Mouse (Mus musculus) cerebellum, adult 8-10 months (tissue): ENCODE data around the gene Rec114.

Experiments used
- DNase-seq: peaks from one replicate; pipeline ENCODE4 v3.0.0; 2022

Rec114 gene

DNA sequence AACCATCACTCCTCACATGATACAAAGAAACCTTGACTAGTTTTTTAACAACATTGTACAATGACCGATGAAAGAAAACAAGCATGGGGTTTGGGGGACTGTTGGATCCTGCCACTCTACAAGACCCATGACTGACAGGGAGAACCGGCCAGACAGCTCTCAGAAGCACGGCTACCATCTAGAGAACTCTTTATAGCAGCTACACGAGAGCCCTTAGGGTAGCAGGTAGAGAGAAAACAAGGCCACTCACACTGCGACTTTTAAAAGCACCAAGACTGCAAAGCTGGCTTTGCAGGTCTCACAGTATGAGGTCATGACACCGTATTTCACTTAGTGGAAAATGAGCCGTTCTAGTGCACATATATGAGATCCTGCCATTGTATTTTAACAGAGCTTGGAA lies 33.1 kb downstream of the Rec114 start:
- no peak for DNase-seq

DNA sequence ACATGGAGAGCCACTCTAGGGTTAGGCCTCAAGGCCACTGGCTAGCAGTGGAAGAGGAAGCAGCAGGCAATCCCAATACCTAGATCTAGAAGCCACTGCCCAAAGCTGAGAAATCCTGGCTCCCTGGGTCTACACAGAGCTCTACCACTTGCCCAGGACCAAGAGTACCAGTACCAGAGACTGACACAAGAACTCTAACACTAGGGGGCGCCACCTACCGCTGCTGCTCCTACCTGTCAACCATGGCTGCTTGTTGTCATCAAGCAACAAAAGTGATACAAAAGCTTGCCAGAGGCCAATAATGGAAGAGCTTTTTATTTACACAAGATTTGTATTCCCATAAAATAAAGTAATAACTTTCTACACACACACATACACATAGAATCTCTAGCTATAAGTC lies 33.8 kb downstream of the Rec114 start:
- DNase-seq, result peak; percentile 56

DNA sequence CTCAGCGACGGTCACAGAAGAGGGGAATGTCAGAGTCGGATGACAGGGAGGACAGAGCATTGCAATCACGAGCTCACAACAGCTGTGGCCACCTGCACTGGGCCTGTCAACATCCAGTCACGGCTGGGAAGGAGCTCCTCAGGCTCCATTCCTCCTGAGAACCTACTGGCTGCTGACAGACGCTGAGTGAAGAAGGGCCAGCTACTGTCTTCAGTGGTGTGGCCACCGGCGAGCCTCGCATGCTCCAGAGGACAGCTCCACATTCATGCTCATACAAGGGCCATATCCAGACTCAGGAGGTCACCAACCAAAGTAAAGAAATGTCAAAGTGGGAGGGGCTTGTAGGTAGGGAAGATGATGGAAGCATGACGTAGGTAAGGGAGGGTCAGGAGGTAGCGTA lies 36.0 kb downstream of the Rec114 start:
- DNase-seq, result no peak

DNA sequence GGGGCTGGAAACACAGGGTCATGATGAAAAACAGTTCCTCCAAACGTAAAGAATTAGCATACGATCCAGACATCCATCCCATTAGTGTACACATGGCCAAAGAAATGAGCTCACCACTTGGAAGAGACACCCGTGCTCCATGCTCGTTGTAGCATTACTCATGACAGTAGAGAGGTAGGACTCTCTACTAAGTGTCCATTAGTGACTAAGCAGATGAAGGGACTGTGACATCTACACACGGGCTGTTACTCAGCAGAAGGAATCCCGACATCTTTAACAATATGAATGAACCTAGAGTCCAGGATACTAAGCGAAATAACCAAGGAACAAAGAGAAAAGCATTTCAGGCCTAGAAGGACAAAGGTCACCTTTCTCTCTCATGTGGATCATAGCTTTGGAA lies 37.7 kb downstream of the Rec114 start:
- DNase-seq, result no peak

DNA sequence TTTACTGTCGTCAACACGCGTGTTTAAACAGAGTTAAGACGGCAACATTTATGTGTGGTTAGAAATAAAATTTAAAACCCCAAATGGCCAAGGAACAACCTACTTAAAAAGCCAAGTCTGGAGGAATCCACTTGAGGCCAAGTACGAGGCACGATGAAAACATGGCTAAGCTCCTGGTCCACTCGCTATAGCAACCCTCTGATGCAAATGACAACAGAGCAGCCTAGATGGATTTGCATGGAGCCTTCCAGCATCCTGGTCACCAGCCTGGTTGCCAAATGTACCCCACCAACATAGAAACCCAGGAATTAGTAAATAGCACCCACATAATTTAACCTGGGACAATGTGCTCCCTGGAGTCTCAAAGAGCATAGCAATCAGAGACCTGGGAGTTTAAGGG lies 40.0 kb downstream of the Rec114 start:
- DNase-seq, result no peak

DNA sequence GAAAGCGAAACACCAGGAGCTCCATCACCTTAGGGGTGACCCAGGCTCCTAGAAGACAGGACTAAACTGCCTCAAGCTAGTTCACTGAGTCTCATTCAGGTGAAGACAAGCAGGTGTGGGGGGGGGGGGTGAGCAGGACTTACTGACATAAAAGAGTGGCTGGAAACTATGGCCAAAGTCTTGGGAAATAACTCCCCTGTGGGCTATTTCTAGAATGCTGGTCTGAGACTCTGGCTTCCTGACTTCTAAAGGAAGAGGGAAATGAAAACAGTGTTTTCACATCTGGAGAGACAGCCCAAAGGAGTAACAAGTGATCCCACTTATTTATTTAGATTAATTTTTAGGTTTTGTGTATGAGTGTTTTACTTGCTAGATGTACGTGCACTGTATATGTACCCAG lies 42.0 kb downstream of the Rec114 start:
- no peak for DNase-seq

DNA sequence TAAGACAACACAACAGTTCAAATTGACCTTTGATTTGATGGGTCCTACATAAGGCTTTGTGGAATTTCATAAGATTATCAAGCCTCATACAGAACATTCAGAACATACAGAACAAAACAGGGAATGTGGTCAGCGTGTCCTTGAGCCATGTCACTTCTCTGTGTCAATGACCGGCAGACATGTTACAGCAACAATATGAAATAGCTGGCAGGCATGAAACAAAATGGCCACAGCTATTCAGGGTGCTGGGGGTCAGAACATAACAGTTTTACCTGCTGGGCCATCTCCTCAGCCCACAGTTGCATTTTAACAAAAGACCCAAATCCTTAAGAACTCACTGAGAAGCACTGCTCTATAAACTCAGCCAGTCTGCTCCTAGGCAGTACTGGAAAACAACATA lies 45.3 kb downstream of the Rec114 start:
- no peak for DNase-seq

DNA sequence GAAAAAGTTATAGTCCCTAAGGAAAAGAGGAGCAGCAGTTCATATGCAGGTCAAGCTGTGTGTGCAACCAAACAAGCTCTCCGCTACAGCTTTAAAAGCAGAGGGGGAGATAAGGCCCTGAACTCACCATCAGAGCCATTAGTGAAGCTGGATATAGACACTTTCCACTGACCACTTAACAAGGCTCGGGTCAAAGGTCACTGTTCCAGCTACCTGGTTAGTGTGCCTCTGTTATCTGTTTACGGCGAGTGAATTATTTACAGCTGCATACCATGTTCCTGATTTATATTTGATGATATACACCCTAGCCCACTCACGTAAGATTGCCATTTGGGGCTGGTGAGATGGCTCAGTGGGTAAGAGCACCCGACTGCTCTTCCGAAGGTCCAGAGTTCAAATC lies 52.3 kb downstream of the Rec114 start:
- DNase-seq, result no peak

DNA sequence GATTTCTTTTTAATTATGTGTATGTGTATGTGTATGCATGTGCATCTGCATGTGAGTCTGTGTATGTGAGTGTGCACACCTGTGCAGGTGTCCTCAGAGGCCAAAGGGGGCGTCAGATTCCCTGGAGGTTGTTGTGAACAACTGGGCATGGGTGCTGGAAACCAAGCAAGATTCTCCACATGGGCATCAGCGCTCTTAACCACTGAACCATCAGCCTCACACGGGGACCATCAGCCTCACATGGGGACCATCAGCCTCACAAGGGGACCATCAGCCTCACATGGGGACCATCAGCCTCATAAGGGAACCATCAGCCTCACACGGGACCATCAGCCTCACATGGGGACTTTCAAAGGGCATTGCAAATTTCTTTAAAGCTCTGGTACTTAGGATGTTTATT lies 53.1 kb downstream of the Rec114 start:
- no peak for DNase-seq

DNA sequence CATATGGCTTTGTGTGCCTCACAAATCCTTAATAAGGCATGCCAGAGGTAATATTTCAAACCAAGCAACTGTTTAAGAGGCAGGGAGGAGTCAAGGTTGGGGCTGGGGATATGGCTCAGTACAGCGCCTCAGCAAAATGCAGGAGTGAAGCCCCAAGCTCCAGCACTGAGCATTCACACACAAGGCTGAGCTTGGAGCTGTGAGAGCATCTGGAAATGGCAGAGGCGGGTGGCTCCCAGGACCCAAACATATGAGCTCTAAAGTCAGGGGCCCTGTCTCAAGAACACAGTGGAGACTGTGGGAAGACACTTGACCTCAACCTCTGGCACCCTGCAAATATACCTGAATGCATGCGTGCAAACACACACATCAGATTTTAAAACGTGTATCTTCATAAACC lies 55.7 kb downstream of the Rec114 start:
- no peak for DNase-seq

DNA sequence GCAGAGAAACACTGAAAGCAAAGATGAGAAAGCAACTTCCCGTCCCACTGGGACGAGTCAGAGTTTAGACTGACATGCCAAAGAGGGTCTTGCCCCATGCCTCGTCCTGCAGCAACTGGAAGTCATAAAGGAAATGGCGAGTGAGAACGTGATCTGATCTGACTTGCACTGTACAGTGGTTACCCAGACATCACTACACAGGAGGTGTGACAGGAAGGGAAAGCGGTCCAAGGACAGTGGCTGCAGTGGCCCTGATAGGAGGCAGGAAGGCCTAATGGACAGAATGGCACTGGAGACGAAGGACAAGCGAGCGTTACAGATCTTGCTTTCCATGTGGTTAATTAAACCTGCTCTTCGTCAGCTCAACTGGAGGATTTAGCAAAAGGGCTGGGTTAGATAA lies 58.5 kb downstream of the Rec114 start:
- no peak for DNase-seq

DNA sequence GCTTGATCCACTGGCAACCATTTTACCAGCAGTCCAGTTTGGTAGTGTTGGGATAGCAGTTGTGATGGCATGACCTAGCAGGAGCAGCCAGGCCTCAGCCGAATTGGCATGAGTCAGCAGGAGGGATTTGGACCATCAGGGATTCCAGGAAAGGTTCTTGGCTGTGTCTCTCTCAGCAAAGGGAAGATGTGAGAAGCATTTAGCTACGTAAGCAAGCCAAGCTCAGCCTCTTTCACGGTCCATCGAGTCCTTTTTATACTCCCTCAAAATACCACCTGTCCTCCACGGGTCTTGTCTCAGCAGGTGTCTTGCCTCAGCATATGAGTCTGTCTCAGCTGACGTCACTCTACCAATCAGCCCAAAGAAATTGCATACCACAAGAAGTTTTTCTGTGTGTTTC lies 60.4 kb downstream of the Rec114 start:
- no peak for DNase-seq

DNA sequence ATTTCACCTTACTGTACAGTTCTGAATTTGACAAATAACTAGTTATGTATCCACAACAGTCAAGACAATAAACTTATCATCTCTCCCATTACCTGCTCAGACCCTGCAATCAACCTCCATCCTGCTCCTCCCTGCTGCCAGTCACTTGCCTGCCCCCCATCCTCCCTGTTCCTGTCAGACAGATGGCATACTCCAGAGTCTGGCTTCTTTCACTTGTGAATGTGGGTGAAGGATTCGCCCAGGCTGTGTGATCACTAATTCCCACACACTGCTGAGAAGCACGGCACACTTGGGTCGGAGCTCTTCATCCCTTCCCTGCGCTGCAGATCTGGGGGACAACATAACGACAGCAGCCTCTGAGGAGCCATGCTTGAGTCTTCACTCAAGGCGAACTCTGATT lies 61.7 kb downstream of the Rec114 start:
- no peak for DNase-seq

DNA sequence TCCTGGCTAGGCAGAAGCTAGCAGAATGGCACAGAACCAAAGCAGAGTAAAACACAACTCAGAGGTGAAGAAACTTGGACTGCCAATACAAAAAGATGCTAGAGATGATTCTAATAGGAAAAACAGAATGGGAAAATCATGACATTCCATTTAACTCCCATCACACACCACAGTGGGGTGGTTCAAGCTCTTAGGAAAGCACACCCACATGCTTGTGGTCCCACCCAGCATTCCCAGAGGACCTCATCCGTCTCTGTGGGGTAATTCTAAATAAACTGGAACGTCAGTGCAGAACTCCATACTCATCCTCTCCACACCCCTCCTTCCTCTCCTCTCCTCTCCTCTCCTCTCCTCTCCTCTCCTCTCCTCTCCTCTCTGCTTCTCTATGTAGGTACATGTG lies 62.4 kb downstream of the Rec114 start:
- no peak for DNase-seq

DNA sequence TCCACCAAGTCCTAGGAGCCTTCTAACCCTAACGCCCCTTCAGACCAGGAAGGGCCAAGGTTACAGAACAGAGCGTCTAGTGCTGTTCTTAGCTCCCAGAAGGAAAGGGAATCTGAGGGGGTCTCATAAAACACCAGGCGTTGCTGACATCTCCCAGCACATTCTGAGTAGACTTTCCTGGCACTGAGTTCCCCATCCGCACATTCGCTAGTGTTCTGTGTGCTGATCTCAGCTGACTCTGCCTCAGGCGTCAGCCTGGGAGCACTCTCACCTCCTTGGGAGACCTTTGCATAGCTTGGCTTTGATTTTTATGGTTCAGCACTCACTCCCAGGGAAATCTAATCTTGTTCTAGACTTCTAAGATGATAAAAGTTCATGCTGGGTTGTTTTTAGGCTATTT lies 68.4 kb downstream of the Rec114 start:
- DNase-seq, result no peak

DNA sequence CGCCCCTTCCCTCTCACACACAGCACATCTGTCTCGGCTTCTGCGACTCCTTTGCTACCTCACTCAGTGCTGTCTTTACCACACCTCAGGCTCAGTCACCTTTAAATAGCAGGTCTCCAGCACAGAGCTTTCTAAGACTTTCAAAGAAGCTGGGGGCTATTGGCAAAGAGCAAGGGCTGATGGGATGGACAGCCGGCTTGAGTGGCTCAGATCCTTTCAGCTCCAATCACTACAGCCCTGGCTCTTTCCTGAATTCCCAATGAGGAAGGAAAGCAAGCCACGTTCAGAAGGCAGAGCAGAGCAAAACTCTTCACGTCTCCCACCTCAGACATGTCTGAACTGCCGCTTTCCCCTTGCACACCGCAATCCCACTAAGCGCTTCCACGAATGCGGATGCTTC lies 69.0 kb downstream of the Rec114 start:
- DNase-seq, result no peak

DNA sequence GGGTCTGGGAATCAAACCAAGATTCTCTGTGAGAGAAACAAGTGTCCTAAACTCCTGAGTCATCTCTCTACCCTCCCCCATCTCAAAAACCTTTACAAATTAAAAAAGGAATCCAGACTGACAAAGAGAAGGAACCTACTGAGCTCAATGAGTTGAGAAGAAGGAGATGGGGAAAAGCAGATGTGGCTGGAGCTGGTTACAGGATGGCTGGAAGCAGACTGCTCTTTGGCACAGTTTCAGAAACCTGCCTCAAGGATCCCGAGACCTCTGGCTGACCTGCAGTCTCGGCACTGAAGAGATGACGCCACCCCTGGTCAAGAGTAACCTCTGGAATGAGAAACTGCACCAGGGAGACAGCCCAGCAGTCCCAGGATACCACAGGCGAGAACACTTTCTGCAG lies 71.3 kb downstream of the Rec114 start:
- DNase-seq, result no peak

DNA sequence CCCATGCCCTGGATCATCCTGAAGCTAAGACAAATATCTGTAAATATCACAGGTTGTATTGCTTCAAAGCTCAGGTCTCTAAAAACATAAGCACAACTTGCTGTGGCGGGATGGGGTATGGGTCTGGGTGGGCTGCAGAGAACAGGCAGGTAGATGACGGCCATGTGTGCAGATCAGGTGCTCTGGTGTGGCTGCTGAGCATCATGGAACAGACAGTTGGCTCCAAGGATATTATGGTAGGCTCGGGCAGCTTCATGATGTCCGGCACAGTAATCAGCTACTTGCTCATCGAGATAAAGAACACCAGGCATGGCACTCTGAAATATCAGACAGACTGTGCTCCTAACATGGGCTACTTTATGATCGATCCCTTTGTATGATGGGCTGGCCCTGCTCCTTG lies 73.9 kb downstream of the Rec114 start:
- no peak for DNase-seq

DNA sequence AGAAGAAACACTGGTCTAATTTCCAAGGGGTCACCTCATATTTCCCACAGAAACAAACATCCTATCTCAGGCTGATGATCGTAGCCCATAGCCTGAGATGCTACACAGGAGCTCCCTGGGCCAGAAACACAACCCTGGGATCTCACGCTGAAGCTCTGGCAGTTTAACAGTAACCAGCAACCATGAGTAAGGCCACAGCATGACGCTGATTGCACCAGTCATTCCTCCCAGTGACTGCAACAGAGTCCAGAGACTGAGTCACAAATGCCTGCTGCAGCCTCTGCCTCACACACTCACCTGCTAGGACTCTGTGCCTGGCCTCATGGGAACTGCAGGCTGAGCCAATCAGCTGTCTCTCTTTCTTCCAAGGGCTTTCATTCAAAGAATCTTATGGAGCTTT lies 74.7 kb downstream of the Rec114 start:
- DNase-seq, result no peak

DNA sequence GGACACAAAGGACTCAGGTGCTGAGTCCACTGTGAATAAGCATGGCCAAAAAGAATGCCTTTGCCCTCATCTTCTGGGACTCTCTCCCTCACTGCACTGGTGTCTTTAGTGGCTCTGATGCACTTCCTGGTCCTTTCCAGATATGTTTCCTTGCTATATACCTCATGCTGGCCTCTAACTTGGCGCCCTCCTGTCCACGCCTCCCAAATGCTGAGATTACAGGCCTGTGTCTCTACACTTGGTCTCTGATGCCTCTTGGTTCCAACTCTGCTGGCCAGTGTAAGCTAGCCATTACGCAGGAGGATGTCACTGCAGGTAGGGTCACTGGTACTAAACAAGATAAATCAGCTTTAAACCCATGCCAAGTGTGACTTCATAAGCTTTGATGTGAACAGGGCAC lies 75.6 kb downstream of the Rec114 start:
- no peak for DNase-seq

DNA sequence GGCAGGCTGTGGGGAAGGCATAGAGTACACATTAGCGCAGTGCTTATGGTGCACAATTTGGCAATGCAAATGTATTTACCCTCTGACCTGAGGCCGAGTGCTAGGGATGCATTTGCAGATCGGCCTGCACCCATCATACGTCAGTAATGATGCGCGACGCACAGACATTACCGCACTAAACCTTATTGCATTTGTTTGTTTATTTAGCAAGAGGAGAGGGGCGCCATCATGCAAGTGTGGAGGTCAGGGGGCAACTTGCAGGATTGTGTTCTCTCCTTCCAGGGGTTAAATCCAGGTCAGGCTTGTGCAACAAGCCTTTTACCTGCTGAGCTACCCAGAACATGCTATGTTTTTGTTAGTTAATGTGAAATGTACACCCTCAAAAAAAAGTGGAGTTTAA lies 76.5 kb downstream of the Rec114 start:
- no peak for DNase-seq

DNA sequence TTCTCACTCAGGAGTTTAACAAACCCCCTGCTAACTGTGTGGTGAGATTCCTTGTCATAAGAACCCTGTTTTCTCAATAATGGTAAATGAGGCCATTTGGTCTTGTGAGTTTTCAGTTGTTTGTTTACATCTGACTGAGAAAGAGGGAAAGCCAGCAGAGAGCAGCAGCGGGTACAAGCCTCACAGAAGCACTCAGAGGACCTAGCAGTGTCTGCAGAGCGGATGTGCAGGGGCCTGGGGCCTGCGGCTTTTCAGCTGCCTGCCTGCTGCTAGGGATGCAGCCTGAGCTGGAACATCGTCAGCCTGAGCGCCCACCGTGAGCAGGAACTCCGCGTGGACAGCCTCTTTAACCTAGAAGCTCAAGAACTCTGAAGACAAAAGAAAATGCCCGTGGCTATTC lies 77.6 kb downstream of the Rec114 start:
- no peak for DNase-seq

DNA sequence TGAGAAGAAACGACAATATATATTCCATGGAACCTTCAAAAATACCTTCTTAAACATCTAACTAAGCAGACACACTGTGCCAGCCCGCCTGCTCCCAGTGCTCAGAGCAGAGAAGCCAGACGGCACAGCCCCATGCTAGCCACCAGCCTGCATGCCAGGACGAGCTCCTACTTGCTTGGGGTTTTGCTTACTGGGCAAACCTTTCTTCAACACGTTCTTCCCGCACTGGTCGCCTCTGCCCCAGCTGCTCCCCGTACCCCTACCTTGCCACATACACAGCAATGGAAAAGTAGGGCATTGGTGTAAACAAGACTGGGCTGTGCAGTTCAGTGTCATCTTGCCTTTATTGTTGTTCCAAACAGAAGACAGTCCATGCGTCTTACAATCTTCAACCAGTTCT lies 78.3 kb downstream of the Rec114 start:
- no peak for DNase-seq

DNA sequence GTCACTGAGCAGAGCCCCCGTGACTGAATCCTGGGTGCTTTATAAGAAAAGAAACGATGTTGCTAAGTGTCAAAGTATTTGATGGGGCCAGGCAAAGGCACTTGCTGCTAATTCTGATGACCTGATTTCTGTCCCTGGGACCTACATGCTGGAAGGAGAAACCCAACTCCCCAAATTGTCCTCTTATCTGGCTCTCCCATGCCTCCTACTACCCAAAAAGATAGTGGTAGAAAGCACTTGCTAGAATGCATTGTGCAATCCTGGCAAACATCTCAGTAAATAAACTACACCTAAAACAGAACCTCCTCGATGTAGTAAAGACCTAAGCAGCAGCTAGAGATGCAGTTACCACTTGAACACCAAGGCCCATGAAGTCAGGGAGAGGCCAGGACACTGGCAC lies 81.0 kb downstream of the Rec114 start:
- DNase-seq, result no peak

DNA sequence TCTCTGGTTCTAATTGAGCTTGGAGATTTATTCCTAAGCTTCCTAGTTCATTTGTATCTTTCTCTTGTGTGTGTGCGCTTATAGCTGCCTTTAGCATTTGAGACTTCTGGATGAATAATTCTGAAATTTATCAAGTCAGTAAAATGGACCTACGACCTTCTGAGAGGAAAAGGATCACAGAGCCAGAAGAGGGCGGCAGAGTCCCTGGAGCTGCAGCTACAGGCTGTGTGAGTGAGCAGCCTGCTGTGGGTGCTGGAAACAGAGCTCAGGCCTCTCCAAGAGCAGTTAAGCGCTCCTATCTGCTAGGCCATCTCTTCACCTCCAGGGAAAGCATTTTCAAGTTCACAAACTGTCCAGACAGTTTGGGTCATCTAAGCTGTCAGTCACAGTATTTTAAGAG lies 81.8 kb downstream of the Rec114 start:
- DNase-seq, result no peak

DNA sequence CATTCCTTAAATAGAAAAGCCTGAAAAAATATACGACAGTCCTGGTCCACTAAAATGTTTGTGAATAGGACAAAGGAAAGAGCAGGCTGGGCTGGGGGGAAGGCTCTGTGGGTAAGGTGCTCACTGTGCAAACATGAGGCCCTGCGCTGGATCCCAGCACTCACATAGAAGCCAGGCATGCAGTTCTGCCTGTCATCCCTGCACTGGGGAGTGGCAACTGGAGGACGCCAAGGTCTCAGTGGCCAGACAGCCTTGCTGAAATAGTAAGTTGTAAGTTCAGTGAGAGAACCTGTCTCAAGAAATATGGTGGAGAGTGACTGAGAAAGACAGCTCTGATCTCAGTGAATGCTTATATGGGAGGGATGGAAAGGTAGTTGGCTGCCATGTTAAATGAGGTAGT lies 83.1 kb downstream of the Rec114 start:
- DNase-seq, result no peak

DNA sequence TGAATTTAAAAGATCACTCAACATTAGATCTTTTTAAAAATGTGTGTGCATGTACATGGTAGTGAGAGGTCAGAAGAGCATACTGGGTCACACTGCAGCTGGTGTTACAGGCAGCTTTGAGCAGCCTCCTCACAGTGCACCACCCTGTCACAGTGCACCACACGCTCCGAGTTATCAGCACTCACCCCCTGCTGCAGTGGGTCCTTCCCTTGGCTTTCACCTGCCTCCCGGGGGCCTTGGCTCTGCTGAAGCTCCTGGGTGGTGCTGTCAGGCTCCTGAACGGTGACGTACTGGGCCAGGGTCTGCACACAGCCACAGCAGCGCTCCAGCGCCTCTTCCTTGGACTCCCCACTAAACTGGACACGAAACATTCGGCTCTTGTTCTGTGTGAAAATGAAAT lies 83.8 kb downstream of the Rec114 start:
- DNase-seq, result no peak
